Mouse (Mus musculus): Measurements from ENCODE around the gene Spata25.
"Not testable (repeated sequence)": the region's sequence is repeated elsewhere in the genome, so short reads cannot be mapped to it uniquely, and the experiment has no call there.

GRCm38 (mm10) chr2:164798554-164798953, 29.8 kb downstream of the Spata25 start:
- TF ChIP-seq POLR2A (IDR thresholded peaks at IDR 0.05; ENCODE audit: insufficient read length, low read depth); TCF12 (IDR thresholded peaks at IDR 0.05; ENCODE audit: insufficient read depth, poor library complexity, severe bottlenecking); MYOG (IDR thresholded peaks at IDR 0.05; ENCODE audit: control insufficient read depth in 1 of 3, insufficient read depth in 1 of 3, insufficient read length in 2 of 3, low read depth in 2 of 3); E2F4 (IDR thresholded peaks at IDR 0.05; ENCODE audit: insufficient read depth); USF1 (IDR thresholded peaks at IDR 0.05; ENCODE audit: low read depth): not testable (repeated sequence)
